Mouse (Mus musculus): ENCODE results near the gene Tulp4. TPM values are rescaled to one million over a fixed set of nuclear protein-coding genes. Genes with fewer than 3 reads are reported as not detected.

Tulp4 gene
- total RNA-seq, 2 experiments from 2014 or later = 111 to 124 TPM

DNA sequence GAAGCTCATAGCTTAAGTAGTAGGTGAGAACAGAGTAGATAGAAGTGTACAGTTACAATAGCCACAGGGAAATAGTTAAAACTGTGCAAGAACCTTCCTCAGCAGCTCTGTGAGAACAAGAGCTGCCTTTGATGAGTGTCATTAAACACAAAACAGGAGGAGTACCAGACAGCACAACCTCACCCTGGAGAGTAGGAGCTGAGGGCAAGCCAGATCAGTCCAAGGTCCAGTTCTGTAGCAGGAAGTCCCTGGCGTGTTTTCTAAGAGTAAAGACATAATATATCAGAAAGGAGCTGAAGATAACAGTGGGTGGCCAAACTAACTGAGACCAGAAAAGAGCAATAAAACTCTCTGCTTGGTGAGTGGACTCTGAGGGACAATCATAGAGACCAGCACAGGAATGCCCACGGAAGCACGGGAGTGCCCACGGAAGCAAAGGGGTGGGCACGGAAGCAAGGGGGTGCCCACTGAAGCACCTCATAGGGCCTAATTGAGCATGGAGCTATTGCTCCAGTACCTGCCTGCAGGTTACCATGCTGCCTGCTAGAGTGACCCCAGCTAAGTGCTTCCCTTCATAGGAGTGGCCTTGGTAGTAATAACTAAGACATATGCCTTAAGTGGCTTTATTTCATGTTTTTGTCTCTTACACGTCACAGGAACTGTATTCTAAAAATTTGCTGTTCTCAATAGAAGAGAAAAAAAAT lies 72.5 kb downstream of the Tulp4 start:
- intact Hi-C loops (cut with DNase I) = no loop called here
- TF ChIP-seq CTCF (IDR thresholded peaks at IDR 0.05) = no peak
- Histone ChIP-seq H3K27ac (no peak overlapping the region), H3K4me3 (no peak overlapping the region)
- no peak for DNase-seq

DNA sequence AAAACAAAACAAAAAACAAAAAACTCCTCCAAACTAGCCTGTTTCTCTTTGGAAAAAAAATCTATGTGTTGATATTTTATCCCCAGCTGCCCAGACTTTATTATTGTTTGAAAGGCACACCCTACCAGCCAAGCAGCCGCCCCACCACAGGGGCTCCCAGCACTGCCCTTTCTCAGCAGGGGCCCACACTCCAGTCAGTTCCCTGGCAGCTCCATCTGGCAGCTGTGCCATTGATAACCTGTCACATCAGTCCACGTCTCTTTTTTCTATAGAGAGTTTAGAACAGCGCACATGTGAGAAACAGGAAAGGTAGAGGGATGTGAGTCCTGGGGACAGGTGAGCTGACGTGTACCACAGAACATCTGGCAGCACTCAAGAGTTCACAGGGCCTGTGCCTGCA lies 73.2 kb downstream of the Tulp4 start:
- Histone ChIP-seq H3K27ac (no peak overlapping the region), H3K4me3 (no peak overlapping the region)
- no peak for DNase-seq
- TF ChIP-seq CTCF (IDR thresholded peaks at IDR 0.05) = no peak
- intact Hi-C loops (cut with DNase I) = no loop called here

DNA sequence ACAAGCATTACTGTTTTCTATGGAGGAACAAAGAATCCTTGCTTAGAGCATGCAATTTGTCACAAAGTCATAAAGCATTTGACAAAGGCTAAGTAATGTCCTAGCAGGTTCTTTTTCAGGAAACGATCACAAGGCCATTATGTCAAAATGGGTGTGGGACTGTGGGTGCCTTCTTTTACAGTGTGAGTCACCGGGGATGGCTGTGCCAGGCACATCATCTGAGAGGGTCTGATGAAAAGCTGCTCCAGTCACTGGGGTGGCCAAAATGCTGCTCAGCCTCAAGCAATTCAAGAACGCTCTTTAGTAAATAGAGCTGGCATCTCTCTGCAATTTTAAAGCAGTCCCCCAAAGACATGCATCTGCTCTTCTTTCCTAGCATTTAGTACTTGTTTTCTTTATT lies 74.2 kb downstream of the Tulp4 start:
- TF ChIP-seq CTCF (IDR thresholded peaks at IDR 0.05) = no peak
- intact Hi-C loops (cut with DNase I) = no loop called here
- no peak overlapping the region for H3K27ac ChIP-seq
- H3K4me3 ChIP-seq = no peak overlapping the region
- no peak for DNase-seq

DNA sequence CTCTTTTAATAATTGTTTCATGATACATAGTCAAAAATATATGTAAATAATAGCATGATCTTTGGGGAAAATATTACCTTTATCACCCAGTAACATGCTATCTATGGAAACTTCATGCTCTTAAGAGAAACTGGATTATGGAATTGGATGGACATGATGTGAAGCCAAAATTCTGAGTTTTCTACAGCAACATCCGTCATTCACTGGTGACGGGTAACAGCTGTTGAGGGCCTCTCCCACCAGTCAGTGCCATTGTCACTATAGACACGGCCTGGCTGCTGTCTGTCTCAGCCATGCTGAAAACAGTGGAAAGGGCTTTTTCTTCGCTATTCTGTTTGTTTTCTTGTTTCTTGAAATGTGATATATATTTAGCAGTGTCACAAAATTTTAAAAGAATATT lies 76.5 kb downstream of the Tulp4 start:
- no peak for DNase-seq
- H3K27ac ChIP-seq = no peak overlapping the region
- TF ChIP-seq CTCF (IDR thresholded peaks at IDR 0.05) = no peak
- H3K4me3 ChIP-seq = no peak overlapping the region
- intact Hi-C loops (cut with DNase I) = no loop called here

DNA sequence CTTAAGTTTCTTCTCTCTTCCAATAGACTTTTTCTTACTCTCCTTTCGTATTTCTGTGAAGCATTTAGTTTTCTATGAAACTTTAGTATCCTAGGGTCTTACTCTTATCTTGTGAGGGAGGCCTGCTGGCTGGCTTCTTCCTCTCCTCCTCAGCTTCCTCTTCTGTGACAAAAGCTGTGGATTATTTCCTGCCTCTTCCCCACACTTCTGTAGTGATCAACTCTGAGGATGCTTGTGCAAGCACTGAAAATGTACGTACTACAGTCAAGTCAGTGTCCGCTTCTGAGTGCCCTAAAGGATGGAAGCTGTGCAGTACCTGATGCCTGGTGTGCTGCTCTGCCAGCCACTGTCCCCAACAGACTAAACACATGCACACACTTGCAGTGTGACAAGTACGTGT lies 80.4 kb downstream of the Tulp4 start:
- DNase-seq = no peak
- Histone ChIP-seq H3K4me3 (no peak overlapping the region), H3K27ac (no peak overlapping the region)
- TF ChIP-seq CTCF (IDR thresholded peaks at IDR 0.05) = no peak
- intact Hi-C loops (cut with DNase I) = no loop called here

DNA sequence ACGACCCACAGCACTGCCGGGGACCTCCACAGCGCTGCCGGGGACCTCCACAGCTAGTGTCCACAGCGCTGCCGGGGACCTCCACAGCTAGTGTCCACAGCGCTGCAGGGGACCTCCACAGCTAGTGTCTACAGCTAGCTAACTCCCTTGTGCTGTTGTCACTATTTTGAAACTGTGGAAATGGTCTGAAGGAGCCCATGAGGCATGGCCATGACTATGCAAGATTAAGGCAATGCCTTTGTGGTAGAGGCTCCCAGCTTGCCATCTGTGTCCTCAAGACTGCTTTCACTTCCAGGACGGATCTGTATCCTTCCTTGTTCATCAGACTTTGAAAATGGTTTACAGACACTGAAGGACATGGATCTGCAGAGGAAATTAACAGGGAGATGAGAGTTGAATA lies 80.9 kb downstream of the Tulp4 start:
- no peak for DNase-seq
- no peak for TF ChIP-seq CTCF (IDR thresholded peaks at IDR 0.05)
- no peak overlapping the region for H3K27ac ChIP-seq
- H3K4me3 ChIP-seq = no peak overlapping the region
- intact Hi-C loops (cut with DNase I) = no loop called here

DNA sequence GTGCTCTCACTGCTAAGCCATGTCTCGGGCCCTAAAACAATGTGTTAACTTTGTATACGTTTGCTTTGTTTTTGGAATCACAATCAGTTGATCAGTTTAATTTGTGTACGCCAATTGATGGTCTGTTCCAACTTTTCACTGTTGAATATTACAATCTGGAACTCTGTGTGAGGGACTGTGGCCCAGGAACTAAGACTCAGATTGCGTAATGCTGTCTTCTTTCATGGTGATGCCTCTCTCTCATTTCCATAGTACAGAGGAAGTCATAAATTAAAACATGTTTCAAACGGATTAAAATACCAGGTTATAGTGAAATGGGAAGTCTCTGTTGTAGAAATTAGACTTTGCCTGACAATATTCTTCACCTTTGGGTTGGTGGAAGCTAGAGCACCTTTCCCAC lies 83.0 kb downstream of the Tulp4 start:
- no peak for TF ChIP-seq CTCF (IDR thresholded peaks at IDR 0.05)
- intact Hi-C loops (cut with DNase I) = no loop called here
- H3K4me3 ChIP-seq = no peak overlapping the region
- no peak for DNase-seq
- no peak overlapping the region for H3K27ac ChIP-seq

DNA sequence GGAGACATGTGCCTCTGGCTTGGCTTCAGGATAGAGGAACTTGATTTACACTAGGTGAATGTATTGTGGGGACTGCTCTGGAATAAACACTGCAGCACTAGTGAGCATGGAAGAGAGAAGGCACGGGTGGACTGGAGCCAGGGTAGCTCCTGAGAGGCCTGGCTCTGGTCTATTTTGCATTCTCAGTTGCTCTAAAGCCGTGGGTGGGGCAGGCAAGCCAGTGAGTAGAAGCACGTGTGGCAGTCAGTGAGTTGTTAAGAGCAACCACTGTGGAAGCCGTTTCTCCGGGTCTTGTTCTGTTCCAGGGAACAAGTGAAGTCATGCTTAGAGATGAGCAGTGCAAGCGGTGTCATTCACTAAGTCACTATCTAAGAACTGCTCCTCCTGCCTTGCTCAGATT lies 86.0 kb downstream of the Tulp4 start:
- intact Hi-C loops (cut with DNase I) = no loop called here
- TF ChIP-seq CTCF (IDR thresholded peaks at IDR 0.05) = no peak
- no peak for DNase-seq
- Histone ChIP-seq H3K4me3 (no peak overlapping the region), H3K27ac (no peak overlapping the region)

DNA sequence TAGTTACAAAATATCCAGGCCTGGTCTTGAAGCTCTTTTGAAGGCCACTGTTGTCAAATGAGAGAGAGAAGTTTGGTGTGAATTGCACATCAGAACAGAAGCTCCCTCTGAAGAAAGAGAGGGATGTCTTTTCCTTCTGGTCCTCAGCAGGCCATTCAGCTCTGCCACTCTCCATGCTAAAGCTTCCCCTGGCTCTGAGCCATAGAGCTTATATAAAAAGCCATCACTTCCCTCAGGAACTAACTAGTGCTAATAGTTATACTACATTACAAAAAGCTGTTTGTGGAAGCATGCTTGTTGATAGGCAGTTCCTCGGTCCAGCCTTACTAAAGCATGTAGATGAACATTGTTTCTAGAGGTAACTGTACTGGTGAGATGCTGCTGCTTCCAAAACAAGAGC lies 89.2 kb downstream of the Tulp4 start:
- intact Hi-C loops (cut with DNase I) = no loop called here
- DNase-seq = no peak
- no peak overlapping the region for H3K27ac ChIP-seq
- no peak for TF ChIP-seq CTCF (IDR thresholded peaks at IDR 0.05)
- H3K4me3 ChIP-seq = no peak overlapping the region

DNA sequence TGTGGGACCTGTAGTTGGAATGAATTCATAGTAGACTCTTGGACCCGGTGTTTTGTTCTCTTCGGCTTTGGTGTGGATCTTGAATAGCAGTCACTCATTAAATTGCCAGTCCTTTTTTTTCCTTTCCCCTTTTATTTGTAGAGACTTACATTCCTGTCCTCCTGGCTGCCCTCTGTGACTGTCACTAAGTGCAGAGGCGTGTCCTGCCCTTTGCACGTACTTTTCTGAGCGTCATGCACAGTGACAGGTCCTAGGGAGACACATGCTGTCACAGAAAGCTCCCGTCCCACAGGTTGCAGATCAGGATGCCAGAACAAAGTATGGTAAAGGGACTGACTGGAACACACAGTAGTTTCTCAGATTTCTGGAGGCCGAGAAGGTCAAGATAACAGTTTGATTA lies 91.3 kb downstream of the Tulp4 start:
- DNase-seq = no peak
- intact Hi-C loops (cut with DNase I) = no loop called here
- Histone ChIP-seq H3K27ac (no peak overlapping the region), H3K4me3 (no peak overlapping the region)
- no peak for TF ChIP-seq CTCF (IDR thresholded peaks at IDR 0.05)

DNA sequence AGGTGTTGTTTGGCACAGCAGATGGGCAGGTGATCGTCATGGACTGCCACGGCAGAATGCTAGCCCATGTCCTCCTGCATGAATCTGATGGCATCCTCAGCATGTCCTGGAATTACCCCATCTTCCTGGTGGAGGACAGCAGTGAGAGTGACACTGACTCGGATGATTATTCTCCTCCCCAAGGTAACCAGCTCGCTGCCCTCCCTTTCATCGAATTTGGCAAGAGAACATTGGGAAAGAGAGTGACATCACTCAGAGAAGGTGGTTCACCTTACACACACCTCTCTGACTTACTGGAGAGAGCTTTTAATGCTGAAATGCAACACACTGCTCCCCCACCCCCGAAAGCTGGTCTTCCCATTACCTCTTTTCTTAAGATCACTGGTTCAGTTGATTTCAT lies 92.4 kb downstream of the Tulp4 start:
- Histone ChIP-seq H3K4me3 (no peak overlapping the region), H3K27ac (no peak overlapping the region)
- intact Hi-C loops (cut with DNase I) = no loop called here
- TF ChIP-seq CTCF (IDR thresholded peaks at IDR 0.05) = no peak
- no peak for DNase-seq

DNA sequence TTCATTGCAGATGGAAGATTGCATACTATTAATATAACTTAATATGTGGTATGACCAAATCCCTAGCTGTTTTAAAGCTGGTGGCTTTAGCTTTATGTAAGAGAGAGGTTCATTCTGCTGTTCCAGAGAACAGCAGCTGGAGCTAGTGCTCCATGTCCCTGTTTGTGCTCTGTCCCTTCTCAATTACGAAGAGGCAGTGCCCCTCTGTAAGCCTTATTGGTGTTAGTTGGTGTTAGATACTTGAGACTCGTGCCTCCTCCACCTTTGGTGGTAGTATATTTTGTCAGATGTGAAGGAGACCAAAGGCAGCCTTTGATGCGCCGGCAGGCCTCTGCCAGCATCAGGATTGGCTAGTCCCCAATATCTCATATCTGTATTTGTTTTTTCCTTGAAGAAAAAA lies 92.9 kb downstream of the Tulp4 start:
- DNase-seq = no peak
- intact Hi-C loops (cut with DNase I) = no loop called here

DNA sequence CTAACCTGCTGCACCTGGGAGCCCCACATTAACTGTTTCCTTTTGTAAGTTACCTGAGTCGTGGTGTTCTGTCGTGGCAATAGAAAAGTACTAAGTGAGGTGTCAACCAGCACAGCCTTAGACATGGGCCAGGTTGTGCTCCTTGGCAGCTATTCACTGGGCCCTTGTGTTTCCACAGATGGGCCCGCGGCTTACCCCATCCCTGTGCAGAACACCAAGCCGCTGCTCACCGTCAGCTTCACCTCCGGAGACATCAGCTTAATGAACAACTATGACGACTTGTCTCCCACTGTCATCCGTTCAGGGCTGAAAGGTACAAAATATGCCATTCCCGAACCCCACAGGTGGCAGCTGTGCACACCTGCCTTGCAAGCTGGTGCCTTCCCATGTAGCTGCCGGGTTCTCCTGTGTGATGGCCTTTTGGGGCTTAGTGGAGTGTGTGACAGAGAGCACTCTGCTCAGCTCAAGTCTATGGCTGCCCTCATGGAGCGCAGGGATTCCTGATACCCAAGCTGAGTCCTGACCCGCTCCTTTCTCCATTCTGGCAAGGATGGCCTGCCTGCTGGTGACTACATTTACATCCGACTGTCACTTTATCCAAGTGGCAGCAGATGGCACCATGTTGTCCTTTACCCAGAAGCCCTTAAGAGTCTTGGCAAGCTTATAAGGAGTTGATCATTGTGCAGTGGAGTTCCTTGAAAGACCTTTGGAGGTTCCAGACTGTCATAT lies 95.4 kb downstream of the Tulp4 start:
- H3K27ac ChIP-seq = no peak overlapping the region
- H3K4me3 ChIP-seq = no peak overlapping the region
- intact Hi-C loops (cut with DNase I) = no loop called here
- peak; percentile 32 for DNase-seq
- no peak for TF ChIP-seq CTCF (IDR thresholded peaks at IDR 0.05)

More for the DNA sequence above, 92.9 kb downstream of the Tulp4 start:
- no peak overlapping the region for H3K4me3 ChIP-seq
- TF ChIP-seq CTCF (IDR thresholded peaks at IDR 0.05) = no peak
- H3K27ac ChIP-seq = no peak overlapping the region

All from gastrocnemius, adult 2 months (tissue).